Mouse (Mus musculus) heart, postnatal 25 days (tissue): ENCODE measurements at regions not wholly inside any gene's neighbourhood (a gene's known extent, or its start where the extent isn't known, plus 50 kb on each side); places are given as distances from the start of the nearest gene placed in this dataset.
A peak's percentile ranks its signal among the peaks of the same experiment; 100 is the strongest.

Source experiments
- DNase-seq: peaks from one replicate; pipeline ENCODE4 v3.0.0; 2022; ENCODE audit warnings: low spot score
- intact Hi-C: fragments of 180-260 bp; cut with DNase I; formaldehyde crosslinking; loops from one replicate; pipeline ENCODE4 v1.15.1; 2025

DNA sequence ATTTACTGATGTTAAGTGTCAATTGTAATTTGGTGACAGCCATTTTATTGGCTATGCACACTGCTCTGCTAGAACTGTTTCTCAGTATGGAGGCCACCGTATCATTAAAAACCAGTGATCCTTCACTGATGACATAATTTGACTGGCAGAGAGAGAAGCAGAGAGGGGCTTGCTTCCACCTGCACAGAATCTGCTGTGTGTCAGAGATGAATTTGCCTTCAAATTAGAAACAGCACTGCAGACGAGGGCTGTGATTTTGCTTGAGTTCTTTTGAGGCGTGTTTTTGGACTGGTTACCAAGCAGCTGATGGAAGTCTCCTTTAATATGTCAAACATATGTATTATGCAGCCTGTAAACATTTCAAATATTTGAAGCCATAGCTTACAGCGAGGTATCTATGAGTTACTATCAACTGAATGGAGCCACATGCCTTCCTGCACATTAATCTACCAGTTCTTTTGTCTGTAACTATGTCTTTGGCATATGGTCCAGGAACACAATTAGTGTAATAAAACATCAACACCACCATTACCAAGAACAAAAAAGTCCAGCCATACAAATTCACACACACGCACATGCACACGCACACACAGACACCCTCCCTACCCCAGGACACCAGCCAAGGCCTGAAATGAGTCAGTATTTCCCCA lies 402.8 kb upstream of the Nr2f1 start:
- intact Hi-C loops: no loop called here

DNA sequence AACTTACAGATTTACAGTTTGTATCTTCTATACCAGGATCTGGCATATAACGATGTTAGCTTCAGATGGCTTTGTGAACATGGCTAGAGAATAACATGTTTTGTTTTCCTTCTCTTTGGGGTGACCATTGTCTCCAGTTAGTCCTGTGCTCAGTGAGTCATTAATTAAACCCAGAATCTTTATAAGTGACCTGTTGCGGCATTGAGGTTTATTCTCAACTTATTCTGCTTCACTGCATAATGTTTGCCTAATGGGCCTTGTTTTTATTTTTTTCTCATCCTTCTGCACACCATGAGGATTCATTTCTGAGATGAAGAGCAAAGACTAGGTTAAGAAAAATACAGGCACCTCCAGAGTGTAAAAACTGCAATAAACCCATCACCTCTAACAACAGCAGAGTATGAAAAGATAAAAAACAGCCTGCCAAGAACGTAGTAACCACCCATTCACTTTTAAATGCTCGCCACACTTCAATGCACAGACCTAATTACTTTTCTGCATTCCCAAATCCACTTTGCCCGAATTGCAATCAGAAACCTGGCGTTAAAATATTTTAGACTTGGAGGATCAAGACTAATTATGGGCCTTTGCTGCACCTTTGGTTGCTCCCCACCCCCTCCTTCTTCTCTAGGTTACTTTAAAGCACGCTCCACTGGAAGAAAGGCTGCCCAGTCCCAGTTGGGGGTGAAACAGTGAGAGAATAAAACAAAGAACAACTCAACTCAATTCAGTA lies 381.5 kb upstream of the Nr2f1 start:
- no peak for DNase-seq
- intact Hi-C loops: no loop called here

More for the DNA sequence above, 402.8 kb upstream of the Nr2f1 start:
- DNase-seq: no peak

DNA sequence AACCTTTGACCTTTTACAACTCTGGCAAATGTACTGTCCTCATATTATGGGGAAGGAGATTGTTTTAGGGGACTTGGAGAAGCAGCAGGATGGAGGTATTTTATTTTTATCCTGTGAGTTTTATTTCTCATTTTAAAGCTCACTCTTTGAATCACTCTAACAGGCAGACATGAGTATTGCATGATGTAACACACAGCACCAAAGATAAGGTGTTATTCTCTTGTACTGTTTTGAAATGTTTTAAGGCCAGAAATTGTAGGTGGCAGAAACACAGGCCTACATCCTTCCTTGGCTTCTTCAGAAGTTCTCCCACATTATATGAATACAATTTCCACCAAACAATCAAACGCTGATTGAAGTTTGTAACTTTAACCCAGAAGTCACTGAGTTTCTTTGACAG lies 377.9 kb upstream of the Nr2f1 start:
- intact Hi-C loops: no loop called here

GRCm38 (mm10) chr13:78576300-78577296 lies 377.0 kb upstream of the Nr2f1 start:
- intact Hi-C loops: no loop called here
- no peak for DNase-seq

More for the DNA sequence above, 377.9 kb upstream of the Nr2f1 start:
- DNase-seq: no peak

DNA sequence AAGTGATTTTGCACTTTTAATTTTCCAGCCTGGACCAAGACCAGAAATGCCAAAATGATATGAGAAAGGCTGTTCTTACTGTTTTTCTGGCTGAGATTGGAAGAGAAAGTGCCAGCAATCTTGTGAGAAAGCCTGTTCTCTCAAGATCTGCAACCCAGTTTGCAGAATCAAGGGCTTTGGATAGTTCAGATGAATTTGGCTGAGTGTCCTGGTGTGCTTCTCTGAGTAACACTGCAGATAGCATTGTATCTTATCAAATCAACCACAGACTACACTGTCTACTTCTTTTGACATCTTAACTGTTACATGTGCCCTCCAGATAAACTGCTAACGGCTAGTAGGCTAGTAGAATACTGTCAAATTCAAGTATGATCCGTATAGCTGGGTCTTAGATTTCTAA lies 371.5 kb upstream of the Nr2f1 start:
- DNase-seq: no peak
- intact Hi-C loops: no loop called here

GRCm38 (mm10) chr13:78524446-78524937 lies 324.9 kb upstream of the Nr2f1 start:
- no peak for DNase-seq
- intact Hi-C loops: no loop called here

GRCm38 (mm10) chr13:78520771-78521170 lies 321.2 kb upstream of the Nr2f1 start:
- intact Hi-C loops: no loop called here
- DNase-seq: no peak

DNA sequence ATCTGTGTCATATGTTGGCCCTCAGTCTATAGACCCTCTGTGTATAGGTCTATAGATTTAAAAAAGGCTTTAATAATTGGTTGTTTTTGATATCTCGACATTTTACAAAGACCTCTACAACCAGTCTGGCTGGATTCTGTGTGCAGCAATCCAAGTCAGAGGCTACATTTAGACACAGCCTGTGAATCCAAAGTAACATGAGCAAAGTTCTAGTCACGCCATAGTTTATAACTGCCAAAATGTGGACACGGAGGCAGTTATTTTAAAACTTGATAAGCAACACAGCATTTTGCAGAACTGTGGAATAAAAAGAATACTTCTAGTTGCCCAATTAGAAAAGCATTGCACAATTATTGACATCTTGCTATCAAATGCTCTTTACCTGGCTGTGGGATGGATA lies 320.6 kb upstream of the Nr2f1 start:
- intact Hi-C loops: no loop called here

GRCm38 (mm10) chr13:78500551-78500950 lies 301.0 kb upstream of the Nr2f1 start:
- intact Hi-C loops: no loop called here
- DNase-seq: no peak

More for the DNA sequence above, 320.6 kb upstream of the Nr2f1 start:
- DNase-seq: no peak

DNA sequence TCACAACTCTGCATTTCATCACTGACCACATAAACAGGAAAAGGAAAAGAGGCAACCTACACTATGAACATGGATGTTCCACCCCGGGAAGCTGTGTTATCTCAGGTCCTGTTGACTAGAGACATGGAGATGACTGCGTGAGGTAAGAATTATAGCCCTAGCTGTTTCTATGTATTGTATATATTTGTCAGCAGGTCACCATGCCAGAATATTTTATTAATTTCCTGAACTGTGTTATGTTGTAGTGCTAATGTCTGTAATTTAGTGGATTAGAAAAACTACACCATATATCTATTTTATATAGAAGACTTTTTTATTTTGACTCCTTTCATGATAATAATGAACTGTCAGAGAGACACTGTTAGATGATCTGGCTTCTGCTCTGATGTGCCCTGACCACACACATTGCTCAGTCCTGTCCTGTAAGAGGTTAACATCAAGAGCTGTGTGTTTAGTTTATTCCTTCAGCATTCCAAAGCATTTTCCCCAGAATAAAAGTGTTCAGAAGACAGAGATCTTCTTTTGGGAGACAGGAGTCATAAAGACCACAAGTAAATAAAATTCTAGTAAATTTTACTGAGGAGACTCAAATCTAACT lies 284.3 kb upstream of the Nr2f1 start:
- intact Hi-C loops: no loop called here

GRCm38 (mm10) chr13:78482929-78483759 lies 283.6 kb upstream of the Nr2f1 start:
- intact Hi-C loops: no loop called here
- peak; percentile 40 for DNase-seq

More for the DNA sequence above, 284.3 kb upstream of the Nr2f1 start:
- DNase-seq: no peak

GRCm38 (mm10) chr13:78451333-78452070 lies 251.9 kb upstream of the Nr2f1 start:
- intact Hi-C loops: no loop called here
- no peak for DNase-seq

DNA sequence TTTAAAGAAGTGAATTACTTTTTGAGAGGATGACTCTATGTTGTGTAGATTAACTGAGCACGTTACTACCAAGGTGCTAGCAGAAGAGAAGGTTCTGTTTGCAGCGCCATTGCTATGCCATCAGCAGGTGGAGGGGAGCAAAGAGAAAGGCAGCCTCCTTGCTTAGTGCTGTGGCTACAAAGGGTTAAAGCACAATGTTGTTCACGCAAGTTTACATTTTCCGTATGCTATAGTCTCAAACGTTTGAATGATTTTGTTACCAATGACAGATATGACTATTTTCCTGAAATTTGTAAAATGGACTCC lies 247.1 kb upstream of the Nr2f1 start:
- intact Hi-C loops: no loop called here
- DNase-seq: no peak

- no peak for DNase-seq
- intact Hi-C loops: no loop called here
Observed at GRCm38 (mm10) chr13:78445891-78446725, 246.6 kb upstream of the Nr2f1 start.

- DNase-seq: no peak
- intact Hi-C loops: no loop called here
Observed at GRCm38 (mm10) chr13:78444691-78445349, 245.3 kb upstream of the Nr2f1 start.

GRCm38 (mm10) chr13:78428469-78428868 lies 228.9 kb upstream of the Nr2f1 start:
- DNase-seq: no peak
- intact Hi-C loops: no loop called here

DNA sequence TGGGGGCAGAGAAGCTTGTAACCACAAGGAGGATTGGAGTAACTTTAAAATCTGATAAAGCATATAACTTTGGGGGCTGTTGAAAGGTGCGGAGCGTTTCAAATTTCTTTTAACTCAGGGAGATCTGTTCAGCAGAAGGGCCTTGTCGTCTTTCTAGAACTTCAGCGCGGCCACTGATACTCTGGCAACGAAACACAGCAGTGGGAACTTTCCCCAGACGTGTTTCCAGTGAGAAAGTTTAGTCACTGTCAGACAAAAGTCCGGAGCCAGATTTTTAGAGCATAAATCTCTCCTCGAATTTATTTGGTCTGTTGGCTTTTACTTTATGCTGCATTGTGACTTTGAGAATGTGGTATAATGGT lies 228.5 kb upstream of the Nr2f1 start:
- intact Hi-C loops: no loop called here
- no peak for DNase-seq
